Mouse (Mus musculus): Measurements from ENCODE around the gene Card10. TPM values are rescaled to one million over a fixed set of nuclear protein-coding genes. Genes with fewer than 3 reads are reported as not detected.

Card10 gene
- polyA plus RNA-seq, 1 experiment from 2014 or later, result 3.7 TPM

- Histone ChIP-seq H3K9ac (ENCODE audit: low read depth, low read length) (no peak overlapping the region), H3K4me1 (ENCODE audit: control insufficient read depth, insufficient read depth, low read length) (no peaks in the 10 kb centered on the region), H3K27ac (ENCODE audit: low read depth, low read length) (no peak overlapping the region), H3K9me3 (replicated peaks; ENCODE audit: control insufficient read depth, low read length) (no peaks in the 10 kb centered on the region), H3K4me3 (ENCODE audit: low read depth, low read length) (no peak overlapping the region), H3K4me2 (no peak overlapping the region), H3K27me3 (ENCODE audit: control insufficient read depth, insufficient read depth, low read length) (no peaks in the 10 kb centered on the region), H3K36me3 (ENCODE audit: control insufficient read depth, insufficient read depth, low read length) (no peaks in the 10 kb centered on the region)
- no peak for ATAC-seq (replicated peaks; ENCODE audit: insufficient number of reproducible peaks, low FRiP score, low TSS enrichment)
- 83% methylated on average over 5 of the region's 5 CpGs for WGBS (ENCODE audit: insufficient replicate concordance)
Observed at GRCm38 (mm10) chr15:78779690-78780089, 23.2 kb downstream of the Card10 start.

DNA sequence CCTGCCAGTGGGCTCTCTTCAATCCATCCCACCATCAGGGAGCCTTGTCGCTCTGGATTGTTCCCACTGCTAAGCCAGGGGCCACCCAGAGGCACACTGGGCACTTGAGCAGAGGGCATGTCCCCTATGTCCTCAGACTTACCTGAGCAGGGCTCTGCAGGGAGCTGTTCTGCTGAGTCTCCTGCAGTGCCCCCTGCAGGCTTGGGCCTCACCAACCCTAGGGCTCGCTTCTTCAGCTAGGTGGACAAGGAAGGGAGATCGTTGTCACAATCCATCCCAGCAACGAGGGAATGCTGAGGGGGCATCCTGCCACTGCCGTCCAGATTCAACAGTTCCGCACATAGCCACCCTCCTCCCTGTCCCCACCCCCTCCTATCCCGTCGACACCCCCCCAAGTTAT, 23.6 kb downstream of the Card10 start:
- Histone ChIP-seq H3K27me3 (ENCODE audit: control insufficient read depth, insufficient read depth, low read length) (no peaks in the 10 kb centered on the region), H3K9me3 (replicated peaks; ENCODE audit: control insufficient read depth, low read length) (no peaks in the 10 kb centered on the region), H3K4me1 (ENCODE audit: control insufficient read depth, insufficient read depth, low read length) (no peaks in the 10 kb centered on the region), H3K9ac (ENCODE audit: low read depth, low read length) (no peak overlapping the region), H3K4me3 (ENCODE audit: low read depth, low read length) (no peak overlapping the region), H3K27ac (ENCODE audit: low read depth, low read length) (no peak overlapping the region), H3K4me2 (no peak overlapping the region), H3K36me3 (ENCODE audit: control insufficient read depth, insufficient read depth, low read length) (no peaks in the 10 kb centered on the region)
- 75% methylated on average over 8 of the region's 8 CpGs for WGBS (ENCODE audit: insufficient replicate concordance)
- no peak for ATAC-seq (replicated peaks; ENCODE audit: insufficient number of reproducible peaks, low FRiP score, low TSS enrichment)

- ATAC-seq (replicated peaks; ENCODE audit: insufficient number of reproducible peaks, low FRiP score, low TSS enrichment), result no peak
- no peaks in the 10 kb centered on the region for H3K27me3 ChIP-seq (ENCODE audit: control insufficient read depth, insufficient read depth, low read length)
- peaks cover 5% of the 10 kb centered on the region for H3K4me1 ChIP-seq (ENCODE audit: control insufficient read depth, insufficient read depth, low read length)
- no peak overlapping the region for H3K9ac ChIP-seq (ENCODE audit: low read depth, low read length)
- no peaks in the 10 kb centered on the region for H3K36me3 ChIP-seq (ENCODE audit: control insufficient read depth, insufficient read depth, low read length)
- no peak overlapping the region for H3K27ac ChIP-seq (ENCODE audit: low read depth, low read length)
- no peaks in the 10 kb centered on the region for H3K9me3 ChIP-seq (replicated peaks; ENCODE audit: control insufficient read depth, low read length)
- 58% methylated on average over 13 of the region's 15 CpGs for WGBS (ENCODE audit: insufficient replicate concordance)
- no peak overlapping the region for H3K4me2 ChIP-seq
- no peak overlapping the region for H3K4me3 ChIP-seq (ENCODE audit: low read depth, low read length)
Observed at GRCm38 (mm10) chr15:78778077-78778870, 24.6 kb downstream of the Card10 start.

DNA sequence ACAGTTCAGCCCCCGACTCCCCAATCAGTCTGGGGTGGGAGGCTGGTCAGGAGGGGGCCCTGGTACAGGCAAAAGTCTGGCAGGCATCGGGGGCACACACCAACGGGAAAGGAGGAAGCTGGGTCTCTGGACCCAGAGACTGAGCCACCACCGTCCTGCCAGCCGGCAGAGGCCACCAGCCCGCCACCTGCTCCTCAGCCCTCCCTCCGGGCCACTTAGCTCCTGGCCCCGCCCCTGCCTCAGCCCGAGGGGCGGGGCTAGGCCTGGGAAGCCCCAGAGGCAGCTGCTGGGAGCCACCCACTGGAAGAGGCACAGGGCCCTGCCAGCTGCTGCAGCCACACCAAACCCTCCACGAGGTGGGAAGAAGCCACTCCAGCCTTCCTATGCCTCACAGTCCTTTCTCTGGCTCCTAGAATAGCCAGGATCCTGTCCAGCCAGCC, 29.5 kb downstream of the Card10 start, which contains the start of gene Mfng:
TSS of gene Mfng (minus strand) at position 186 of the 440 bp plus-strand sequence.
- peaks cover 3% of the 10 kb centered on the region; the same call in 1 of the 2 replicates for H3K9me3 ChIP-seq (replicated peaks; ENCODE audit: control insufficient read depth, low read length)
- no peaks in the 10 kb centered on the region; the same call in 1 of the 2 replicates for H3K27me3 ChIP-seq (ENCODE audit: control insufficient read depth, insufficient read depth, low read length)
- H3K4me2 ChIP-seq, result peak within 1 kb of the TSS; percentile 50
- peak within 1 kb of the TSS; percentile 27 for H3K4me3 ChIP-seq (ENCODE audit: low read depth, low read length)
- H3K27ac ChIP-seq (ENCODE audit: low read depth, low read length), result no peak within 1 kb of the TSS
- peak; percentile 46 for ATAC-seq (replicated peaks; ENCODE audit: insufficient number of reproducible peaks, low FRiP score, low TSS enrichment)
- WGBS (ENCODE audit: insufficient replicate concordance), result 2% methylated on average over 11 of the region's 11 CpGs
- no peaks in the 10 kb centered on the region for H3K36me3 ChIP-seq (ENCODE audit: control insufficient read depth, insufficient read depth, low read length)
- H3K9ac ChIP-seq (ENCODE audit: low read depth, low read length), result peak within 1 kb of the TSS; percentile 46; the same call in 1 of the 2 replicates
- H3K4me1 ChIP-seq (ENCODE audit: control insufficient read depth, insufficient read depth, low read length), result peaks cover 11% of the 10 kb centered on the region

DNA sequence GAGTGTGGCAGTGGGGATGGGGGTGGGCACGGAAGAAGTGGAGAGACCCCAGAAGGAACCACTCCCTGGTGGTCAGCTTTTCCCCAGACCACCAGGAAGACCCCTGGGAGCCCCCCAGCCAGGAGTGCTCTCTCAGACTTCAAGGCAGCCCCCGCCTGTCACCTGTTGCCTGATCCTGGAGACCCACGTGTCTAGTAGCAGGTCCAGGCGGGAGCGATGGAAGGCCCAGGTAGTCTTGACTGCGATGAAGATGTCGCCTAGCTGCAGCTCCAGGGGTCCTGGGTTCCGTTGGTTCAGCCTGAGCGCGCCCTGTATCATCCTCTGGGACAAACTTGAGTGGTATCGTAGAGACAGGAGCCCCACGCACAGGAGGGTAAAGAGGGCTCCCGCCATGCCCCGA, 30.0 kb downstream of the Card10 start:
- Histone ChIP-seq H3K27ac (ENCODE audit: low read depth, low read length) (no peak overlapping the region), H3K4me1 (ENCODE audit: control insufficient read depth, insufficient read depth, low read length) (peaks cover 11% of the 10 kb centered on the region), H3K9ac (ENCODE audit: low read depth, low read length) (peak overlapping the region; percentile 46; the same call in 1 of the 2 replicates), H3K4me2 (peak overlapping the region; percentile 50), H3K27me3 (ENCODE audit: control insufficient read depth, insufficient read depth, low read length) (no peaks in the 10 kb centered on the region; the same call in 1 of the 2 replicates), H3K9me3 (replicated peaks; ENCODE audit: control insufficient read depth, low read length) (peaks cover 3% of the 10 kb centered on the region; the same call in 1 of the 2 replicates), H3K4me3 (ENCODE audit: low read depth, low read length) (peak overlapping the region; percentile 27), H3K36me3 (ENCODE audit: control insufficient read depth, insufficient read depth, low read length) (no peaks in the 10 kb centered on the region)
- WGBS (ENCODE audit: insufficient replicate concordance), result 35% methylated on average over 14 of the region's 14 CpGs
- no peak for ATAC-seq (replicated peaks; ENCODE audit: insufficient number of reproducible peaks, low FRiP score, low TSS enrichment)

- no peak for ATAC-seq (replicated peaks; ENCODE audit: insufficient number of reproducible peaks, low FRiP score, low TSS enrichment)
- H3K36me3 ChIP-seq (ENCODE audit: control insufficient read depth, insufficient read depth, low read length), result no peaks in the 10 kb centered on the region
- peaks cover 3% of the 10 kb centered on the region; the same call in 1 of the 2 replicates for H3K9me3 ChIP-seq (replicated peaks; ENCODE audit: control insufficient read depth, low read length)
- no peak overlapping the region for H3K9ac ChIP-seq (ENCODE audit: low read depth, low read length)
- no peak overlapping the region for H3K27ac ChIP-seq (ENCODE audit: low read depth, low read length)
- 52% methylated on average over 4 of the region's 4 CpGs for WGBS (ENCODE audit: insufficient replicate concordance)
- peak overlapping the region; percentile 27; the same call in 1 of the 2 replicates for H3K4me3 ChIP-seq (ENCODE audit: low read depth, low read length)
- peaks cover 11% of the 10 kb centered on the region for H3K4me1 ChIP-seq (ENCODE audit: control insufficient read depth, insufficient read depth, low read length)
- H3K4me2 ChIP-seq, result peak overlapping the region; percentile 50
- H3K27me3 ChIP-seq (ENCODE audit: control insufficient read depth, insufficient read depth, low read length), result no peaks in the 10 kb centered on the region; the same call in 1 of the 2 replicates
Observed at GRCm38 (mm10) chr15:78772368-78772763, 30.5 kb downstream of the Card10 start.

DNA sequence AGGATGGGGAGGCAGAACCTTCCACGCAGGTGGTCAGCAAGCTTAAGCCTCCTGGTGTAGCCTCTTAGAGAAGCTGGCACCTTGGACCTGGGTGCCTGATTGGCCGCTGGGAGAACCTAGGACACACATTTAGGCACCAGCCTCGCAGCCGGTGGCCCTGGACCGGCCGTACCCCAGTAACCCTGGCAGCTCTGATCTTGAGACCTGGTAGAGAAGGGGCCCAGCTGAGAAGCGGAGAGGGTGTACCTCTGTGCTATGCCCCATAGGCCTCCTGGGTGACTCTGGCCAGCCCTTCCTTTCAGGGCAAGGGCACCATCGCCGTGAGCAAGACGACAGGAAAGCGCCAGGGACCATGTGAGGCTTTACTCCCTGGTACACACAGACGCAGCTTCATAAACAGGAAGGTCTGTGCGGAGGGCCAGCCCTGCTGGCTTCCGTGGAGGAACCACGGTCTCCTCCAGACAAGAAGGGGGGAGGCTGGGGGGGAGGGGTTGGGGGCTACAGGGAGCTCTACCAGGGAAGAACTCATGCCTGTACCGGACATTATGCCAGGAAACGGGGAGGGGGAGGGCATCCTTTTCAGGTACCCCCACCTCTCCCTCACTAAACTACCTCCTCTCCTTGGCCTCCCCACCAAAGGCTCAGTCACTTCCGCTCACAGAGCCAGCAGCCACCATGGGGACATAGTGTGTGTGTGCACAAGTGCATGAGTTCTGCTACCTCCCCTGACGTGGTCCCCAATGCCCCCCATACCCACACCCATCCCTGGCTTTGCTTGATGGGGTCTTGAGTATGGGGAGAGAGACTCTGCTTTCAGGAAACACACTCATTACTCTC, 31.1 kb downstream of the Card10 start:
- Histone ChIP-seq H3K4me2 (peak overlapping the region; percentile 50; the same call in 1 of the 2 replicates), H3K27me3 (ENCODE audit: control insufficient read depth, insufficient read depth, low read length) (no peaks in the 10 kb centered on the region; the same call in 1 of the 2 replicates), H3K27ac (ENCODE audit: low read depth, low read length) (no peak overlapping the region), H3K36me3 (ENCODE audit: control insufficient read depth, insufficient read depth, low read length) (no peaks in the 10 kb centered on the region), H3K9ac (ENCODE audit: low read depth, low read length) (no peak overlapping the region), H3K4me3 (ENCODE audit: low read depth, low read length) (0 out of 2 replicates have a peak overlapping the region, but pooled peaks have one; percentile 10), H3K4me1 (ENCODE audit: control insufficient read depth, insufficient read depth, low read length) (peaks cover 11% of the 10 kb centered on the region), H3K9me3 (replicated peaks; ENCODE audit: control insufficient read depth, low read length) (peaks cover 3% of the 10 kb centered on the region; the same call in 1 of the 2 replicates)
- ATAC-seq (replicated peaks; ENCODE audit: insufficient number of reproducible peaks, low FRiP score, low TSS enrichment), result no peak
- 53% methylated on average over 19 of the region's 19 CpGs for WGBS (ENCODE audit: insufficient replicate concordance)

GRCm38 (mm10) chr15:78770983-78771355, 31.9 kb downstream of the Card10 start:
- H3K4me3 ChIP-seq (ENCODE audit: low read depth, low read length), result no peak overlapping the region
- 59% methylated on average over 5 of the region's 5 CpGs for WGBS (ENCODE audit: insufficient replicate concordance)

More at GRCm38 (mm10) chr15:78770983-78771355, 31.9 kb downstream of the Card10 start:
- Histone ChIP-seq H3K9me3 (replicated peaks; ENCODE audit: control insufficient read depth, low read length) (peaks cover 3% of the 10 kb centered on the region; the same call in 1 of the 2 replicates), H3K27ac (ENCODE audit: low read depth, low read length) (no peak overlapping the region), H3K36me3 (ENCODE audit: control insufficient read depth, insufficient read depth, low read length) (no peaks in the 10 kb centered on the region), H3K4me2 (no peak overlapping the region), H3K4me1 (ENCODE audit: control insufficient read depth, insufficient read depth, low read length) (peaks cover 11% of the 10 kb centered on the region), H3K9ac (ENCODE audit: low read depth, low read length) (no peak overlapping the region), H3K27me3 (ENCODE audit: control insufficient read depth, insufficient read depth, low read length) (no peaks in the 10 kb centered on the region; the same call in 1 of the 2 replicates)
- no peak for ATAC-seq (replicated peaks; ENCODE audit: insufficient number of reproducible peaks, low FRiP score, low TSS enrichment)

Measured in heart, embryonic 11.5 days (tissue).